Mouse (Mus musculus) cerebellum, adult 2 months (tissue): ENCODE data around the gene Phospho1.

Experiments
- CTCF ChIP-seq: fragments of 200-500 bp; IDR thresholded peaks from 2 replicates; pipeline ENCODE4 v1.5.1; 2011; ENCODE audit warnings: low read depth, mild to moderate bottlenecking, control low read depth, low read length, moderate library complexity, borderline replicate concordance; ENCODE audit not compliant: insufficient read depth
- POLR2A ChIP-seq: fragments of 200-500 bp; IDR thresholded peaks from 2 replicates; pipeline ENCODE4 v1.6.1; 2011; ENCODE audit warnings: low read length, control low read depth, borderline replicate concordance; ENCODE audit not compliant: insufficient read depth

- TF ChIP-seq CTCF (no peak), POLR2A (no peak)
Measured at GRCm38 (mm10) chr11:95779366-95779765, 44.9 kb upstream of the Phospho1 start.
